Mouse (Mus musculus) liver, embryonic 14.5 days (tissue): ENCODE measurements at regions not wholly inside any gene's neighbourhood (a gene's known extent, or its start where the extent isn't known, plus 50 kb on each side); places are given as distances from the start of the nearest gene placed in this dataset.

Experiments used
- CTCF ChIP-seq: IDR thresholded peaks from 2 replicates; pipeline ENCODE4 v1.5.1; 2016; ENCODE audit warnings: antibody characterized with exemption, low read depth, control low read depth
- EP300 ChIP-seq: IDR thresholded peaks from 2 replicates; pipeline ENCODE4 v1.6.1; 2016; ENCODE audit warnings: antibody characterized with exemption, low read depth

GRCm38 (mm10) chr16:93422221-93422620 is 181.6 kb downstream of the Setd4 start:
- TF ChIP-seq EP300 (no peak), CTCF (no peak)
